Mouse (Mus musculus) forebrain, postnatal 0 days (tissue): Measurements from ENCODE around the gene Tdpoz3. TPM values are rescaled to one million over a fixed set of nuclear protein-coding genes. Genes with fewer than 3 reads are reported as not detected.
"Not testable (repeated sequence)": the region's sequence is repeated elsewhere in the genome, so short reads cannot be mapped to it uniquely, and the experiment has no call there.

Source experiments
- ATAC-seq: fragments of 200-750 bp; cut with Nextera tagmentation; 2 replicates; pipeline ENCODE4 v1.8.0; 2017; ENCODE audit warnings: mild to moderate bottlenecking, moderate library complexity
- DNase-seq: peaks from one replicate; pipeline ENCODE4 v3.0.0-alpha.2; 2015
- H3K27ac ChIP-seq: fragments of 300-500 bp; sonication (generic); 2 replicates; pipeline ENCODE4 v1.5.1; 2014; ENCODE audit warnings: low read depth, mild to moderate bottlenecking, antibody characterized with exemption, low read length, moderate library complexity, mixed read lengths
- H3K27me3 ChIP-seq: fragments of 300-500 bp; sonication (generic); 2 replicates; pipeline ENCODE4 v1.6.1; 2014; ENCODE audit warnings: mild to moderate bottlenecking, low read length, mixed read lengths; ENCODE audit not compliant: insufficient read depth
- H3K36me3 ChIP-seq: fragments of 300-500 bp; sonication (generic); 2 replicates; pipeline ENCODE4 v1.6.1; 2014; ENCODE audit warnings: mild to moderate bottlenecking, moderate library complexity; ENCODE audit not compliant: insufficient read depth
- H3K4me1 ChIP-seq: fragments of 300-500 bp; sonication (generic); 2 replicates; pipeline ENCODE4 v1.6.1; 2014; ENCODE audit warnings: antibody characterized with exemption; ENCODE audit not compliant: insufficient read depth
- H3K4me2 ChIP-seq: fragments of 300-500 bp; sonication (generic); 2 replicates; pipeline ENCODE4 v1.6.1; 2014; ENCODE audit warnings: low read depth, mild to moderate bottlenecking, moderate library complexity
- H3K4me3 ChIP-seq: fragments of 300-500 bp; sonication (generic); 2 replicates; pipeline ENCODE4 v1.5.1; 2014; ENCODE audit warnings: low read depth, low read length, mixed read lengths
- H3K9ac ChIP-seq: fragments of 300-500 bp; sonication (generic); 2 replicates; pipeline ENCODE4 v1.6.1; 2014; ENCODE audit warnings: mild to moderate bottlenecking
- H3K9me3 ChIP-seq: fragments of 300-500 bp; sonication (generic); 2 replicates; pipeline ENCODE4 v1.6.1; 2016; ENCODE audit warnings: low read length
- CTCF ChIP-seq: sonication (generic); IDR thresholded peaks from 2 replicates; pipeline ENCODE4 v1.5.1; 2016; ENCODE audit warnings: antibody characterized with exemption, control low read depth, low read depth
- WGBS: fragments of 180-500 bp; shearing (Covaris S2); extraction: QIAGEN DNeasy Blood & Tissue Kit; methylation state at CpG from one replicate; pipeline ENCODE4 v1.1.7; 2014; 5-methylcytosine and 5-hydroxymethylcytosine counted together
- polyA plus RNA-seq: library from polyadenylated mRNA; unstranded; fragments of >200 nt; fragmentation: Nextera tagmentation; extraction: Ambion mirVana; gene quantifications from 2 replicates; pipeline ENCODE4 v1.2.1, GENCODE M21; 2015
- total RNA-seq: library from RNA; depleted of rRNA; stranded (reverse); fragments of >200 nt; gene quantifications from 2 replicates; pipeline ENCODE4 v1.2.3, GENCODE M21; 2014; rRNA removed

Tdpoz3 gene
- total RNA-seq (not detected in 2 replicates), polyA plus RNA-seq (not detected in 2 replicates)

DNA sequence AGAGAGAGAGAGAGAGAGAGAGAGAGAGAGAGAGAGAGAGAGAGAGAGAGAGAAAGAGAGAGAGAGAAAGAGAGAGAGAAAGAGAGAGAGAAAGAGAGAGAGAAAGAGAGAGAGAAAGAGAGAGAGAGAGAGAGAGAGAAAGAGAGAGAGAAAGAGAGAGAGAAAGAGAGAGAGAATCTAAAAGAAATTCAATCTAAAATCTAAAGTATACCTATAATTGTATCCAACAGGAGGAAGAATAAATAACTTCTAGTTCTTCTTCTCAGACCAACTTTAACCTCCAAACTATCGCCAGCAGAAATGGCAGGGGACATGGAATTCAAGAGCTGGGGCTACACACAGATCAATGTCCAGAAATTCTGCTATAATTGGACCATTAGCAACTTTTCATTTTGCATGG is at the start of gene Tdpoz3:
TSS of gene Tdpoz3 (plus strand) at position 301 of the 400 bp plus-strand sequence.
- not testable (repeated sequence) for H3K9me3 ChIP-seq, H3K9ac ChIP-seq, DNase-seq, H3K27ac ChIP-seq, H3K4me2 ChIP-seq, H3K27me3 ChIP-seq, H3K4me1 ChIP-seq, H3K4me3 ChIP-seq, H3K36me3 ChIP-seq, ATAC-seq
- 90% methylated on average over 1 of the region's 1 CpGs for WGBS

- not testable (repeated sequence) for H3K4me1 ChIP-seq
Observed at GRCm38 (mm10) chr3:93796098-93796497, 29.7 kb upstream of the Tdpoz3 start, which contains the start of gene Tdpoz4. Tdpoz4 (plus strand) TSS chr3:93796398.

GRCm38 (mm10) chr3:93813341-93813740 is 12.5 kb upstream of the Tdpoz3 start:
- not testable (repeated sequence) for H3K27me3 ChIP-seq, H3K27ac ChIP-seq, H3K4me3 ChIP-seq, H3K4me2 ChIP-seq, H3K4me1 ChIP-seq, H3K9me3 ChIP-seq, H3K36me3 ChIP-seq, H3K9ac ChIP-seq
- peak; percentile 0 for DNase-seq
- TF ChIP-seq CTCF: 0 out of 2 replicates have a peak, but pooled peaks have one; percentile 22
- ATAC-seq: peak; percentile 61; the same call in 1 of the 2 replicates

More at GRCm38 (mm10) chr3:93796098-93796497, 29.7 kb upstream of the Tdpoz3 start, which contains the start of gene Tdpoz4:
- not testable (repeated sequence) for H3K27ac ChIP-seq, H3K9me3 ChIP-seq, DNase-seq, H3K4me3 ChIP-seq, ATAC-seq, H3K27me3 ChIP-seq, H3K36me3 ChIP-seq, H3K4me2 ChIP-seq, H3K9ac ChIP-seq

DNA sequence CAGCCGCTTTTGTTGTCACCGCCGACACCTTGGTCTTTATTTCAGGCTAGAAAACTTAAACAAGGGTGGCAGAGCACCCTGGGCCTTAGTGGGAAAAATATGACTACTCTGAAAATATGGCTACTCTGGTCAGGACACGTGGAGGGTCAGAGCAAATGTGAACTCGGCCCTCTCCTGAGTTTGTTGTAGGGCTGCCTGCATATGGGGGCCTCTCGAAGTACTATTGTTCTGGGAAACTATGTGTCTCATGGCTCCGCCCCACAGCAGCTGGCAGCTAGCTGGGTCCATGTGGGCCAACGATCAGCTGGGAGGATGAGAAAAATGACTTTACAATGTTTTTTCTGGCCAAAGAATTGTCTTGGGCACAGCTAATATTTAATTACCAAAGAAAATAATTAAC is 33.1 kb downstream of the Tdpoz3 start:
- ATAC-seq, H3K27me3 ChIP-seq, H3K36me3 ChIP-seq, H3K4me2 ChIP-seq, H3K9ac ChIP-seq, H3K4me1 ChIP-seq, H3K27ac ChIP-seq, H3K4me3 ChIP-seq, DNase-seq, H3K9me3 ChIP-seq: not testable (repeated sequence)
- 67% methylated on average over 8 of the region's 8 CpGs for WGBS

- H3K9ac ChIP-seq, H3K9me3 ChIP-seq, H3K36me3 ChIP-seq, H3K27me3 ChIP-seq, H3K4me3 ChIP-seq, H3K4me1 ChIP-seq, ATAC-seq, H3K27ac ChIP-seq, H3K4me2 ChIP-seq, DNase-seq: not testable (repeated sequence)
- WGBS: 84% methylated on average over 8 of the region's 8 CpGs
Observed at GRCm38 (mm10) chr3:93870635-93871034, 44.8 kb downstream of the Tdpoz3 start.

Other genes with a start within 250 kb of the Tdpoz3 start
- gene Tdpoz2, start 173.3 kb upstream of the Tdpoz3 start, total RNA-seq: not detected in 2 replicates
- gene Tdpoz2, start 173.3 kb upstream of the Tdpoz3 start, polyA plus RNA-seq: not detected in 2 replicates
- gene Tdpoz1, start 149.7 kb upstream of the Tdpoz3 start, total RNA-seq: not detected in 2 replicates
- gene Tdpoz1, start 149.7 kb upstream of the Tdpoz3 start, polyA plus RNA-seq: not detected in 2 replicates
- gene Gm37596, start 132.9 kb upstream of the Tdpoz3 start, total RNA-seq: not detected in 2 replicates
- gene Gm37596, start 132.9 kb upstream of the Tdpoz3 start, polyA plus RNA-seq: not detected in 2 replicates
- gene Gm5773, start 53.0 kb upstream of the Tdpoz3 start, total RNA-seq: not detected in 2 replicates
- gene Gm5773, start 53.0 kb upstream of the Tdpoz3 start, polyA plus RNA-seq: not detected in 2 replicates
- gene Tdpoz4, start 29.6 kb upstream of the Tdpoz3 start, total RNA-seq: not detected in 2 replicates
- gene Tdpoz4, start 29.6 kb upstream of the Tdpoz3 start, polyA plus RNA-seq: not detected in 2 replicates
- gene Gm9117, start 117.5 kb downstream of the Tdpoz3 start, total RNA-seq: not detected in 2 replicates
- gene Gm9117, start 117.5 kb downstream of the Tdpoz3 start, polyA plus RNA-seq: not detected in 2 replicates
- gene Tdpoz5, start 135.3 kb downstream of the Tdpoz3 start, total RNA-seq: not detected in 2 replicates
- gene Tdpoz5, start 135.3 kb downstream of the Tdpoz3 start, polyA plus RNA-seq: not detected in 2 replicates
- not detected in 2 replicates for gene Gm9125, start 228.9 kb downstream of the Tdpoz3 start, total RNA-seq
- not detected in 2 replicates for gene Gm9125, start 228.9 kb downstream of the Tdpoz3 start, polyA plus RNA-seq
- gene Gm10697, start 246.6 kb downstream of the Tdpoz3 start, total RNA-seq: not detected in 2 replicates
- gene Gm10697, start 246.6 kb downstream of the Tdpoz3 start, polyA plus RNA-seq: not detected in 2 replicates